Mouse (Mus musculus): Measurements from ENCODE around the gene Ahnak2. TPM values are rescaled to one million over a fixed set of nuclear protein-coding genes. Genes with fewer than 3 reads are reported as not detected.

Gene Ahnak2
- total and polyA plus RNA-seq, 3 experiments = 3.1 to 27.7 (median 14.6) TPM

GRCm38 (mm10) chr12:112808212-112808586 lies 5.7 kb upstream of the Ahnak2 start:
- peaks cover 3 to 20% of the 10 kb centered on the region in 2 experiments for H3K36me3 ChIP-seq (replicated peaks in 1 of 2; ENCODE audit: control insufficient read depth in 1 of 2, insufficient read depth in 1 of 2, low read length in 1 of 2)
- no peaks in the 10 kb centered on the region for H3K9me3 ChIP-seq (replicated peaks; ENCODE audit: low read length)
- peaks cover 5 to 25% of the 10 kb centered on the region in 2 experiments; a peak in 3 of 4 replicates for H3K4me1 ChIP-seq (ENCODE audit: control insufficient read depth in 1 of 2, insufficient read depth in 2 of 2)
- TF ChIP-seq MAX (IDR thresholded peaks at IDR 0.05; ENCODE audit: low read length) (no peak), MAZ (IDR thresholded peaks at IDR 0.05; ENCODE audit: low read depth, low read length) (no peak), EP300 (IDR thresholded peaks at IDR 0.05; ENCODE audit: low read length) (no peak), E2F4 (IDR thresholded peaks at IDR 0.05; ENCODE audit: insufficient replicate concordance, low read depth, low read length) (no peak), POLR2AphosphoS2 (IDR thresholded peaks at IDR 0.05; ENCODE audit: low read depth, low read length) (no peak), UBTF (IDR thresholded peaks at IDR 0.05; ENCODE audit: low read depth, low read length) (no peak), ZMIZ1 (IDR thresholded peaks at IDR 0.05; ENCODE audit: low read depth, low read length) (no peak), MYC (IDR thresholded peaks at IDR 0.05; ENCODE audit: low read depth, low read length) (no peak), ZNF384 (IDR thresholded peaks at IDR 0.05; ENCODE audit: low read depth, low read length) (no peak), GABPA (IDR thresholded peaks at IDR 0.05; ENCODE audit: insufficient replicate concordance, low read depth, low read length) (no peak), CHD2 (IDR thresholded peaks at IDR 0.05; ENCODE audit: low read length) (no peak), CTCF (conservative IDR thresholded peaks at IDR 0.05 in 1 of 2, IDR thresholded peaks at IDR 0.05 in 1 of 2; ENCODE audit: low read depth in 2 of 2, low read length in 2 of 2) (no peak)
- peak overlapping the region; percentile 37 to 64 (median 58) for H3K4me3 ChIP-seq (replicated peaks in 1 of 3; ENCODE audit: low read depth in 2 of 3, low read length in 2 of 3, poor library complexity in 1 of 3)
- dilution Hi-C loops (cut with MboI; ENCODE audit: extremely low pct_ligation_motif_present, extremely low pct_unique_long_range_greater_than_20kb, low sequenced_read_pairs) = no loop called here
- peak overlapping the region; percentile 40 for H3K4me2 ChIP-seq (ENCODE audit: insufficient read depth, low read depth, poor library complexity, severe bottlenecking)
- in situ Hi-C loops (cut with MboI; ENCODE audit: low pct_ligation_motif_present, low pct_unique_long_range_greater_than_20kb, low sequenced_read_pairs) = no loop called here
- H3K9ac ChIP-seq (ENCODE audit: insufficient read depth, low read depth) = peak overlapping the region; percentile 42; the same call in 1 of the 2 replicates
- no peak overlapping the region for H3K27ac ChIP-seq (ENCODE audit: insufficient read depth, low read depth)
- no peak for DNase-seq (ENCODE audit: extremely low read depth)
- H3K79me2 ChIP-seq (replicated peaks; ENCODE audit: control insufficient read depth, extremely low read depth, insufficient read depth, poor library complexity, severe bottlenecking) = no peaks in the 10 kb centered on the region
- peaks cover 10% of the 10 kb centered on the region for H3K27me3 ChIP-seq (replicated peaks)

- Histone ChIP-seq H3K27ac (ENCODE audit: insufficient read depth, low read depth) (no peak overlapping the region), H3K9ac (ENCODE audit: insufficient read depth, low read depth) (no peak overlapping the region), H3K36me3 (replicated peaks in 1 of 2; ENCODE audit: control insufficient read depth in 1 of 2, insufficient read depth in 1 of 2, low read length in 1 of 2) (peaks cover 1 to 17% of the 10 kb centered on the region in 2 experiments), H3K79me2 (replicated peaks; ENCODE audit: control insufficient read depth, extremely low read depth, insufficient read depth, poor library complexity, severe bottlenecking) (no peaks in the 10 kb centered on the region), H3K9me3 (replicated peaks; ENCODE audit: low read length) (no peaks in the 10 kb centered on the region), H3K4me2 (ENCODE audit: insufficient read depth, low read depth, poor library complexity, severe bottlenecking) (no peak overlapping the region), H3K4me1 (ENCODE audit: control insufficient read depth in 1 of 2, insufficient read depth in 2 of 2) (peaks cover 5 to 25% of the 10 kb centered on the region in 2 experiments; a peak in 3 of 4 replicates), H3K4me3 (replicated peaks in 1 of 3; ENCODE audit: low read depth in 2 of 3, low read length in 2 of 3, poor library complexity in 1 of 3) (no peak overlapping the region), H3K27me3 (replicated peaks) (peaks cover 10% of the 10 kb centered on the region)
- TF ChIP-seq HCFC1 (IDR thresholded peaks at IDR 0.05; ENCODE audit: low read depth, low read length) = no peak
- dilution Hi-C loops (cut with MboI; ENCODE audit: extremely low pct_ligation_motif_present, extremely low pct_unique_long_range_greater_than_20kb, low sequenced_read_pairs) (no loop called here), in situ Hi-C loops (cut with MboI; ENCODE audit: low pct_ligation_motif_present, low pct_unique_long_range_greater_than_20kb, low sequenced_read_pairs) (no loop called here)
- no peak for DNase-seq (ENCODE audit: extremely low read depth)
Observed at GRCm38 (mm10) chr12:112807796-112808195, 5.3 kb upstream of the Ahnak2 start.

GRCm38 (mm10) chr12:112806044-112806443 lies 3.6 kb upstream of the Ahnak2 start:
- peaks cover 10% of the 10 kb centered on the region for H3K27me3 ChIP-seq (replicated peaks)
- no peak overlapping the region for H3K4me2 ChIP-seq (ENCODE audit: insufficient read depth, low read depth, poor library complexity, severe bottlenecking)
- H3K4me1 ChIP-seq (ENCODE audit: control insufficient read depth in 1 of 2, insufficient read depth in 2 of 2) = peaks cover 7 to 29% of the 10 kb centered on the region in 2 experiments; a peak in 3 of 4 replicates
- DNase-seq (ENCODE audit: extremely low read depth) = no peak
- dilution Hi-C loops (cut with MboI; ENCODE audit: extremely low pct_ligation_motif_present, extremely low pct_unique_long_range_greater_than_20kb, low sequenced_read_pairs) = no loop called here
- in situ Hi-C loops (cut with MboI; ENCODE audit: low pct_ligation_motif_present, low pct_unique_long_range_greater_than_20kb, low sequenced_read_pairs) = no loop called here
- H3K79me2 ChIP-seq (replicated peaks; ENCODE audit: control insufficient read depth, extremely low read depth, insufficient read depth, poor library complexity, severe bottlenecking) = no peaks in the 10 kb centered on the region
- peaks cover 0 to 1% of the 10 kb centered on the region in 2 experiments for H3K36me3 ChIP-seq (replicated peaks in 1 of 2; ENCODE audit: control insufficient read depth in 1 of 2, insufficient read depth in 1 of 2, low read length in 1 of 2)
- H3K9ac ChIP-seq (ENCODE audit: insufficient read depth, low read depth) = no peak overlapping the region
- no peaks in the 10 kb centered on the region for H3K9me3 ChIP-seq (replicated peaks; ENCODE audit: low read length)
- no peak for TF ChIP-seq POLR2AphosphoS2 (IDR thresholded peaks at IDR 0.05; ENCODE audit: low read depth, low read length)
- no peak for TF ChIP-seq TCF12 (IDR thresholded peaks at IDR 0.05; ENCODE audit: low read depth, low read length)
- no peak for TF ChIP-seq RCOR1 (conservative IDR thresholded peaks at IDR 0.05; ENCODE audit: low read depth, low read length)
- TF ChIP-seq JUND (conservative IDR thresholded peaks at IDR 0.05; ENCODE audit: low read depth, low read length) = no peak
- TF ChIP-seq SMC3 (IDR thresholded peaks at IDR 0.05; ENCODE audit: low read depth, low read length) = no peak
- no peak for TF ChIP-seq JUN (IDR thresholded peaks at IDR 0.05; ENCODE audit: insufficient read depth, low read depth, low read length)
- no peak for TF ChIP-seq POLR2A (IDR thresholded peaks at IDR 0.05; ENCODE audit: low read depth, low read length)
- TF ChIP-seq ZMIZ1 (IDR thresholded peaks at IDR 0.05; ENCODE audit: low read depth, low read length) = no peak
- no peak for TF ChIP-seq CHD1 (IDR thresholded peaks at IDR 0.05; ENCODE audit: low read depth, low read length)
- TF ChIP-seq NELFE (IDR thresholded peaks at IDR 0.05; ENCODE audit: low read depth, low read length) = no peak
- TF ChIP-seq KAT2A (IDR thresholded peaks at IDR 0.05; ENCODE audit: insufficient replicate concordance, low read length) = no peak
- TF ChIP-seq SIN3A (IDR thresholded peaks at IDR 0.05; ENCODE audit: low read length) = no peak
- no peak for TF ChIP-seq UBTF (IDR thresholded peaks at IDR 0.05; ENCODE audit: low read depth, low read length)
- TF ChIP-seq MYC (IDR thresholded peaks at IDR 0.05; ENCODE audit: low read depth, low read length) = no peak
- no peak for TF ChIP-seq PAX5 (IDR thresholded peaks at IDR 0.05; ENCODE audit: low read length)
- TF ChIP-seq ZKSCAN1 (IDR thresholded peaks at IDR 0.05; ENCODE audit: borderline replicate concordance, low read depth, low read length) = no peak
- TF ChIP-seq MXI1 (IDR thresholded peaks at IDR 0.05; ENCODE audit: low read depth, low read length) = no peak
- no peak for TF ChIP-seq EP300 (IDR thresholded peaks at IDR 0.05; ENCODE audit: low read length)
- TF ChIP-seq ZNF384 (IDR thresholded peaks at IDR 0.05; ENCODE audit: low read depth, low read length) = no peak
- H3K4me3 ChIP-seq (replicated peaks in 1 of 3; ENCODE audit: low read depth in 2 of 3, low read length in 2 of 3, poor library complexity in 1 of 3) = no peak overlapping the region
- no peak overlapping the region for H3K27ac ChIP-seq (ENCODE audit: insufficient read depth, low read depth)

Data from CH12.LX (cell line).